Mouse (Mus musculus) intestine, embryonic 16.5 days (tissue): ENCODE results near the gene Lrrc27. TPM values are rescaled to one million over a fixed set of nuclear protein-coding genes. Genes with fewer than 3 reads are reported as not detected.

Experiments used
- ATAC-seq: fragments of 200-750 bp; cut with Nextera tagmentation; 2 replicates; pipeline ENCODE4 v1.8.0; 2017; ENCODE audit warnings: moderate TSS enrichment, moderate library complexity
- H3K27ac ChIP-seq: fragments of 300-500 bp; sonication (generic); 2 replicates; pipeline ENCODE4 v1.5.1; 2014; ENCODE audit warnings: mild to moderate bottlenecking, low read length
- H3K27me3 ChIP-seq: fragments of 300-500 bp; sonication (generic); replicated peaks from 2 replicates; pipeline ENCODE4 v1.6.1; 2014; ENCODE audit warnings: low read length, control low read depth, mixed read lengths; ENCODE audit not compliant: control insufficient read depth, insufficient read depth
- H3K36me3 ChIP-seq: fragments of 300-500 bp; sonication (generic); 2 replicates; pipeline ENCODE4 v1.6.1; 2014; ENCODE audit warnings: low read length, control low read depth; ENCODE audit not compliant: control insufficient read depth, insufficient read depth
- H3K4me1 ChIP-seq: fragments of 300-500 bp; sonication (generic); 2 replicates; pipeline ENCODE4 v1.6.1; 2014; ENCODE audit warnings: low read length, control low read depth, mixed read lengths; ENCODE audit not compliant: control insufficient read depth, insufficient read depth
- H3K4me2 ChIP-seq: fragments of 300-500 bp; sonication (generic); 2 replicates; pipeline ENCODE4 v1.6.1; 2014; ENCODE audit warnings: low read depth, low read length, control low read depth
- H3K4me3 ChIP-seq: fragments of 300-500 bp; sonication (generic); 2 replicates; pipeline ENCODE4 v1.5.1; 2014; ENCODE audit warnings: mild to moderate bottlenecking, low read length
- H3K9ac ChIP-seq: fragments of 300-500 bp; sonication (generic); 2 replicates; pipeline ENCODE4 v1.6.1; 2014; ENCODE audit warnings: low read depth, low read length
- H3K9me3 ChIP-seq: fragments of 300-500 bp; sonication (generic); 2 replicates; pipeline ENCODE4 v1.6.1; 2016; ENCODE audit warnings: low read length, control low read depth; ENCODE audit not compliant: control insufficient read depth
- WGBS: fragments of 180-500 bp; shearing (Covaris S2); extraction: QIAGEN DNeasy Blood & Tissue Kit; methylation state at CpG from one replicate; pipeline ENCODE4 v1.1.7; 2014; 5-methylcytosine and 5-hydroxymethylcytosine counted together
- polyA plus RNA-seq: library from polyadenylated mRNA; unstranded; fragments of >200 nt; fragmentation: Nextera tagmentation; extraction: Ambion mirVana; gene quantifications from 2 replicates; pipeline ENCODE4 v1.2.1, GENCODE M21; 2015

Gene Lrrc27
- polyA plus RNA-seq, 1 experiment from 2014 or later, result 4.4 TPM

DNA sequence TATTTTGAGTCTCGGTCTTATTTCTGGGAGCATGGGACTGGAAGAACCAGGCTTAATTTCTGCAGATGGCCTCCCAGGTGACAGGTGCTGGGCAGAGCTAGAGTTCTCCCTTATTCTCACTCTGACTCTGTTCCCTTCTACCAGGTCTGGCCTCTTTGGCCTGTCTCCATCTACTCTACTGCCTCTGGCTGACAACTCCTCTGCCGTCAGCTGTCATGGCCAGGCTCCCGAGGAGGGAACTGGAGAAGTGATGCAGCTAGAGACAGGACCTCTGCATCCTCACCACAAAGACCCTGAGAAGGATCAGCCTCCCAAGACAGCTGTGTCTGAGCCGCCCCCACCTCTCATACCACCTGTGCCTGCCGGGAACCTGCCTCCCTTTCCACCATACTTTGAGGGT, 41.8 kb downstream of the Lrrc27 start:
- H3K9me3 ChIP-seq, result no peaks in the 10 kb centered on the region
- peaks cover 8% of the 10 kb centered on the region for H3K36me3 ChIP-seq
- WGBS, result 82% methylated on average over 5 of the region's 5 CpGs
- H3K4me1 ChIP-seq, result peaks cover 71% of the 10 kb centered on the region
- no peak for ATAC-seq
- H3K9ac ChIP-seq, result no peak overlapping the region
- no peaks in the 10 kb centered on the region for H3K27me3 ChIP-seq
- H3K27ac ChIP-seq, result no peak overlapping the region
- H3K4me3 ChIP-seq, result no peak overlapping the region
- H3K4me2 ChIP-seq, result no peak overlapping the region

DNA sequence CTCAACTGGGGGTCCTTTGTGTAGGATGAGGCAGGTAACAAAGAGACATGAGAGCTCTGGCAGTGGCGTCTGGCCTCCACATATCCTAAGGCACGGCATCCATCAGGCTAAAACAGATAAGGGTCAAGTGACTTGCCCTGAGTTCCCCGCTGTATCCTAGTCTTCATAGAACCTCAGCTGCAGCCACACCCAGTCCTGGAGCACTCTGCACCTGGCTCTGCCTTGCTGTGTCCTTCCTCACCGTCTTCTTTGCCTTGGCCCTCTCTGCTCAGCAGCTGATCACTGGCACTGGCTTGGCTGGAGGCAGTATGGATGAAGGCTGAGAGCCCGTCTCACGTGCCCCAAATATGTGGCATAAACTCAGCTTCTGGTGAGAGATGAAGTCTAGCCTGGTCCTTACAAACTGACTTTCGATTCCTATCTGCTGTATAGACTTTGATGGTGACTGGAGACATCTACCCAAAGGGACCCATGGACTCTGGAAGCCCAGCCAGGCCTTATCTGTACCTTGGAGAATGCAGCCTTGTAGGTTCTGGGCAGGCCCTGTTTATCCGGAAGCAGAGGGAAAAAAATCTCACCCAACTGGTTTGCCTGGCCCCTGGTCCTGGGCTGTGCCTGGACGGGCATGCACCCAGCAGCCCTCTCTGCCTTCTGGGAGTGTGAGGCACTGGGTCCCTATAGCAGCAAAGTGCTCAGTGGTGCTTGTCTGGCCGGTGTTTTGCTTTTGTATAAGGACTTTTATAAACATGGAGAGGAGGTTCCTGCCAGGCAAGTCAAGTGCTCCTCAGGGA, 45.2 kb downstream of the Lrrc27 start:
- Histone ChIP-seq H3K4me2 (peak overlapping the region; percentile 36), H3K9ac (no peak overlapping the region; the same call in 1 of the 2 replicates), H3K4me1 (peaks cover 38% of the 10 kb centered on the region), H3K27me3 (no peaks in the 10 kb centered on the region), H3K9me3 (no peaks in the 10 kb centered on the region), H3K36me3 (peaks cover 13% of the 10 kb centered on the region), H3K27ac (peak overlapping the region; percentile 83), H3K4me3 (peak overlapping the region; percentile 8; the same call in 1 of the 2 replicates)
- ATAC-seq, result peak; percentile 97
- WGBS, result 44% methylated on average over 10 of the region's 10 CpGs

DNA sequence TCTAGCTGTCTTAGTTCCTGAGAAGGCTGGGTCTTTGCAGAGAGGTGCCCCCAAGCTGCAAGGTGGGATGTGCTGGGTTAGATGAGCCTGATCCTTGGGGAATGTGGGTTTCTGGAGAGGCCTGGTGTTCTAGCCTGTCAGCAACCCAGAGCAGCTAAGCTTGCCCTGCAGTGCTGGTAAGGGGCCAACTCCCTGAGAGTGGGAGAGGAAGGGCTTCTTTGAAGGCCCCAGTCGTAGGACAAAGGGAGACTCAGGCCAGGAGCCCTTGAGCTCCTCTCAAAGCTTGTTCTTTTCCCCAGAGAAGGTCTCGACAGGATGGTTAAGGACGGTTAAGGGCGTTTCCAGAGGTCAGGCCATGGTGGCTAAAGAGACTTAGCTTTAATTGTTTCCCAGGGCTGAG, 51.5 kb downstream of the Lrrc27 start:
- Histone ChIP-seq H3K9ac (no peak overlapping the region), H3K4me2 (no peak overlapping the region), H3K27ac (no peak overlapping the region), H3K27me3 (no peaks in the 10 kb centered on the region), H3K4me3 (no peak overlapping the region), H3K36me3 (peaks cover 9% of the 10 kb centered on the region), H3K4me1 (peaks cover 22% of the 10 kb centered on the region), H3K9me3 (no peaks in the 10 kb centered on the region)
- no peak for ATAC-seq
- 70% methylated on average over 4 of the region's 4 CpGs for WGBS

DNA sequence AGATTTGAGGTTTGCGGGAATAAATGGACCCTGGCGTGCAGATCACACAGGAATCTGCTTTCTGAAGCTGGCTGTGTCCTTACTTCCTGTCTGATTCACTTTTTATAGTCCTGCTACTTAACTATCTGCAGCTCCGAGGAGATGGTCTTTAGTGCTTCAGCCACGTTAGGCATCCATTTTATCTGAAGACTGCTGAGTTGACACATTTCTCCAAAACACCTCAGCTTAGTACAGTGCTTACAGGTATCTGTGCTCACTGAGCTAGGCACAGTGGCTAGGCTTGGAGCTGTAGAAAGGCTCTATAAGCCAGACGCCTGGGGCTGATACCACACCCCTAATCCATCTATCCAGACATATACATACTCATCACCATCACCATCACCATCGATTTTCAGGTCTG, 52.8 kb downstream of the Lrrc27 start:
- Histone ChIP-seq H3K9me3 (no peaks in the 10 kb centered on the region), H3K4me2 (no peak overlapping the region), H3K9ac (no peak overlapping the region), H3K27ac (no peak overlapping the region), H3K4me1 (peaks cover 20% of the 10 kb centered on the region), H3K36me3 (peaks cover 7% of the 10 kb centered on the region), H3K4me3 (no peak overlapping the region), H3K27me3 (no peaks in the 10 kb centered on the region)
- no peak for ATAC-seq
- WGBS, result 56% methylated on average over 6 of the region's 6 CpGs

DNA sequence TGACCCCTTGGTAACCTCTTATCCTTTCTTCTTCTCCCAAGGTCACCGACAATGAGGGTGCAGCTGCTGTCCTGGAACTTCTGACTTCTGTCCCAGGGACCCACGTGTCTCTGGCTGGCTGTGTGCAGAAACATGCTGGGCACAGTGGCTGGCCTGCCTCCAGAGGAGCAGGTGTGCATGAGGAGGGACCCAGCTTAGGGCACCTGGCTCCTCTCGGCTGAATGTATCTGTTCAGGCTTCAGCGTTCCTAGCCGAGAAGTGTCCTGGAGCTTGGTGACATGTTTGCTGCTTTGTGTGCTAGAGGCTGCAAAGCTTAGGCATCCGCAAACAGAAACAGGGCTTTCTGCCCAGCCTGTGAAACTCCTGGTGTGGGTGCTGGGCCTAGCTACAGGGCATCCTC, 53.6 kb downstream of the Lrrc27 start:
- ATAC-seq, result no peak
- Histone ChIP-seq H3K9me3 (no peaks in the 10 kb centered on the region), H3K4me2 (no peak overlapping the region), H3K27me3 (no peaks in the 10 kb centered on the region), H3K4me1 (peaks cover 23% of the 10 kb centered on the region), H3K9ac (no peak overlapping the region), H3K36me3 (peaks cover 4% of the 10 kb centered on the region), H3K27ac (no peak overlapping the region), H3K4me3 (no peak overlapping the region)
- WGBS, result 77% methylated on average over 6 of the region's 6 CpGs

DNA sequence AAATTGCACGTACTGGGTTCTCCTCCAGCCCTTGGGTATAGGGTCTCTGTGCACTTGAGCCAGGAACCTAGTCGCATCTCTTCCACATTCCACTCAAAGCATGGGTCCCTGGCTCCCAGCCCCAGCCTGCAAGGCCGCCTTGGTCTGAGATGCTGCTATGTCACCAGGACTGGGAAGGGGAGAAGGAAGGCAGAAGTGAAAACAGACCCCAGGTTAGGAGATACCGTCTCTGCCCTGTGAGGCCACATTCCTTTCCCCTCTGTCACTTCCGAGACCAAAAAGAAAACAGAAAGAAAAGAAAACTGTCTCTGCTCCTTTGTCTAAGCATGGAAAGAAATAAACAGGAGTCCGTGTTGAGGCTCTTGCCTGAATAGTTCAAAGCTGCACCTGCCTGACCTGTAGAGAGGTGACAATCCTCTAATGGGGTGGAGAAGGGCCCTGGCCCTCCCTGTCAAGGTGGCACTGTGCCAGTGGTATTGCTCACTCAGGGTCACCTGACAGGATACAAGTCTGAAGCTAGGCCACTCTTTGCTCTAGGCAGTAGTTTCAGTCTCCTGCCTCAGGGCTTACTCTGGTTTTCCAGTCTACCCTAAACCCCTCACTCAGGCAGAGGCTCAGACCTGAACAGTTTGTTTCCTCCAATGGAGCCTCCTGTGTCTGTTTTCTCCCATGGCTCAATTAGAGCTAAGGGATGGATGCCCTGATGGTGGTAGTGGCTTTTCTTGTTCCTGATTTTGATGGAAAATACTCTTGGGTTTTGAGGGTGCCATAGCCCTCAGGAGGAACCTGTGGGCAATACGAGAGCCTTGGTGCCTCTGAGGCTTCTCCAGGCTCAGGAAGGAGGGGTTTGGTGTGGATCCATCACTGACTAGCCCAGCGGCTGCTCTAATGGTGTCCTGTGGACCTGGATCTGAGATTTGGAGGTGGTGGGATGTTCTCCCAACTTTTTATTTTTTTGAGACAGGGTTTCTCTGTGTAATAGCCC, 54.4 kb downstream of the Lrrc27 start:
- ATAC-seq, result no peak
- WGBS, result 69% methylated on average over 8 of the region's 8 CpGs
- Histone ChIP-seq H3K36me3 (peaks cover 4% of the 10 kb centered on the region), H3K27ac (no peak overlapping the region), H3K4me3 (no peak overlapping the region), H3K4me1 (peaks cover 30% of the 10 kb centered on the region), H3K9me3 (no peaks in the 10 kb centered on the region), H3K4me2 (no peak overlapping the region), H3K27me3 (no peaks in the 10 kb centered on the region), H3K9ac (0 out of 2 replicates have a peak overlapping the region, but pooled peaks have one; percentile 11)

DNA sequence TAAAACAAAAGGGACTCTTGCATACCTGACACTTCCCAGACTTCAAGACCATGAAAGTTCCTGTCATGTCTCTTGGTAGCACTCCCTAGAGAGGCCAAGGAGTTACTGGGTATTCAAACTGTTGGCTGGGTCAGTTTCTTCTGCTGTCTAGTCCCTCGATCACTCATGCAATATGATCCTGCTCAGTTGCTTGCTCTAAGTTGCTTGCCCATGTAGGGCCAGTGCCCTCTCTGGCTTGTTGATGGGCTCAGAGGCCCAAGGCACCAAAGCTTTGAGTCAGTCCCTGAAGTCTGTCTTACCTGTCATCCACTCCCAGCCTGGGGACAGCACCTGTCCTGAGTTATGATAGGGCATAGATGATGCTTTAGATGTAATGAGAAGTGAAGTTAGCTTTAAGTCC, 58.0 kb downstream of the Lrrc27 start:
- H3K9ac ChIP-seq, result no peak overlapping the region
- H3K4me3 ChIP-seq, result no peak overlapping the region
- peaks cover 39% of the 10 kb centered on the region for H3K4me1 ChIP-seq
- ATAC-seq, result no peak
- H3K4me2 ChIP-seq, result no peak overlapping the region
- no peaks in the 10 kb centered on the region for H3K27me3 ChIP-seq
- H3K36me3 ChIP-seq, result peaks cover 4% of the 10 kb centered on the region
- H3K9me3 ChIP-seq, result no peaks in the 10 kb centered on the region
- WGBS, result 85% methylated on average over 1 of the region's 1 CpGs
- H3K27ac ChIP-seq, result no peak overlapping the region

DNA sequence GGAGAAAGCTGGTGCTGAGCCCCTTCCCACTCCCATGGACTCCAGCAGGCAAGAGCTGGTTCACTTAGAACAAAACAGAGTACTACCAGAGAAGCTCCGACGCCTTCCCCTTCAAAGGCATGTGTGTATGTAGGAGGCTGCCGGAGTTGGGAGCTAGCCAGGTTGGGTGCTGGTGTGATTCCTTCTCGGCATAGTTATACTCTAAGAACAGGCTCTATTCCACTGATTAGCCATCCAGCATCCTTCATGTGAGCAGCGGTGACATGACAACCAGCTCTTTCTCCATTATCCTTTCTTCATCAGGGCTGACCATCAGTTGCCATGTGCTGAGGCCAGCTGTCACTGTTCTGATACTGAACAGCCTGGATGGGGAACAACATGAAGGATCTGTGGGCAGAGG, 59.1 kb downstream of the Lrrc27 start:
- peak overlapping the region; percentile 94 for H3K27ac ChIP-seq
- H3K9ac ChIP-seq, result no peak overlapping the region
- H3K4me3 ChIP-seq, result no peak overlapping the region
- no peak overlapping the region for H3K4me2 ChIP-seq
- peaks cover 36% of the 10 kb centered on the region for H3K4me1 ChIP-seq
- 53% methylated on average over 5 of the region's 5 CpGs for WGBS
- no peak for ATAC-seq
- no peaks in the 10 kb centered on the region for H3K9me3 ChIP-seq
- H3K27me3 ChIP-seq, result no peaks in the 10 kb centered on the region
- peaks cover 4% of the 10 kb centered on the region for H3K36me3 ChIP-seq

DNA sequence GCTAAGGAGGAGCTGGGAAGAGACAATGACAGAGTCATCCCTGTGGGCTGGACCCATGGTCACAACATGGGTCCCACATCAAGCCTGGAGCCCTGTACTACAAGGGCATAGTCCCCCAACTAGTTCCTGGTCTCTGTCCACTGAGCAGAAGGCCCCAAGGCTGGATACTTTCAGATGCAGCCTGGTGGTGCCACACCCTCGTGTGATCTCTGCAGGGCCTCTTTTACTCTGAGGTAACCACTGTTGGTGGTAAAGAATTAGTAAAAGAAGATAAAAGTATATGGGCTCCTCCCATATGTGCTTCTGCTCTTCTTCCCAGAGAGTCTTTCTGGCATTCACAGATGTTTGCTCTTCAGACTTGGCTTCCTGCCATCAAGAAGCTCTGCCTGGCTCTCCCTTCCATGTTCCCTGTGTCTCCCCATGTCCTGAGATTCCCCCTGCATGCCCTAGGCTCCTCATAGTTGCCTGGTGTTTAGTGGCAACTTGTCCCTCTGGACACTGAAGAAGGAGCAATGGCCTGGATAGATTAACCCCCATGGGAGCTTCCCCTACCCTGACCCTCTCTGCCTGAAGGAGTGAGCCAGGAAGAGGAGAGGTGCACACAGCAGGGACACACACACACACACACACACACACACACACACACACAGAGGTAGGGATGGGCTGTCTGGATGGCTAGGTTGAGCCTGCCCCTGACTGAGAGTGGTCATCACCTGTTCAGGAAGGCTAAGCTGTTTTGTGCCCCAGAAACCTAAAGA, 60.0 kb downstream of the Lrrc27 start:
- Histone ChIP-seq H3K4me1 (peaks cover 33% of the 10 kb centered on the region), H3K27me3 (no peaks in the 10 kb centered on the region), H3K9me3 (no peaks in the 10 kb centered on the region), H3K27ac (peak overlapping the region; percentile 94), H3K36me3 (peaks cover 4% of the 10 kb centered on the region), H3K4me2 (no peak overlapping the region), H3K4me3 (no peak overlapping the region), H3K9ac (peak overlapping the region; percentile 46; the same call in 1 of the 2 replicates)
- WGBS, result 14% methylated on average over 1 of the region's 1 CpGs
- ATAC-seq, result peak; percentile 83
